Mouse (Mus musculus): ENCODE results near the gene 1700019D03Rik.

- TF ChIP-seq GATA1 (IDR thresholded peaks at IDR 0.05; ENCODE audit: low read length) (no peak), TAL1 (IDR thresholded peaks at IDR 0.05; ENCODE audit: low read length) (no peak)
Measured at GRCm38 (mm10) chr1:52884208-52884607, 135.8 kb downstream of the 1700019D03Rik start.

Measured in erythroblast, embryonic 14.5 days (primary cell).